Mouse (Mus musculus) heart, adult 2 months (tissue): ENCODE data around the gene Zfp451. TPM values are rescaled to one million over a fixed set of nuclear protein-coding genes. Genes with fewer than 3 reads are reported as not detected.

ENCODE experiments used
- DNase-seq, 2 experiments: peaks; one replicate each; pipeline ENCODE4 v3.0.0; 2021
- H3K27ac ChIP-seq: fragments of 200-600 bp; 2 replicates; pipeline ENCODE4 v1.8.1; 2022
- H3K27me3 ChIP-seq: fragments of 200-500 bp; 2 replicates; pipeline ENCODE4 v1.6.1; 2012; ENCODE audit warnings: mild to moderate bottlenecking, low read length, inconsistent platforms, mixed read lengths; ENCODE audit not compliant: control insufficient read depth, insufficient read depth
- H3K36me3 ChIP-seq: fragments of 200-500 bp; 2 replicates; pipeline ENCODE4 v1.6.1; 2012; ENCODE audit warnings: low read length, inconsistent platforms; ENCODE audit not compliant: control insufficient read depth, insufficient read depth
- H3K4me1 ChIP-seq: fragments of 200-500 bp; 2 replicates; pipeline ENCODE4 v1.6.1; 2011; ENCODE audit warnings: low read length; ENCODE audit not compliant: control insufficient read depth, insufficient read depth
- H3K4me3 ChIP-seq: fragments of 200-600 bp; 2 replicates; pipeline ENCODE4 v1.8.1; 2022
- H3K79me2 ChIP-seq: fragments of 200-500 bp; replicated peaks from 2 replicates; pipeline ENCODE4 v1.6.1; 2012; ENCODE audit warnings: mild to moderate bottlenecking, inconsistent platforms, low read length, moderate library complexity, mixed read lengths; ENCODE audit not compliant: control insufficient read depth, insufficient read depth
- H3K9ac ChIP-seq: fragments of 200-500 bp; 2 replicates; pipeline ENCODE4 v1.6.1; 2012; ENCODE audit warnings: low read depth, mild to moderate bottlenecking, control low read depth, inconsistent platforms, low read length, mixed read lengths
- CTCF ChIP-seq: fragments of 200-600 bp; IDR thresholded peaks from 2 replicates; pipeline ENCODE4 v1.8.1; 2022; ENCODE audit warnings: antibody characterized with exemption, mild to moderate bottlenecking, moderate library complexity
- EP300 ChIP-seq: fragments of 200-500 bp; IDR thresholded peaks from 2 replicates; pipeline ENCODE4 v1.6.1; 2011; ENCODE audit warnings: low read depth, low read length, control low read depth; ENCODE audit not compliant: insufficient read depth
- POLR2A ChIP-seq: fragments of 200-500 bp; IDR thresholded peaks from 2 replicates; pipeline ENCODE4 v1.6.1; 2011; ENCODE audit warnings: mild to moderate bottlenecking, low read depth, low read length, control low read depth; ENCODE audit not compliant: insufficient read depth
- WGBS: fragments of 180-500 bp; shearing (Covaris S2); methylation state at CpG from one replicate; pipeline ENCODE4 v1.1.7; 2018; 5-methylcytosine and 5-hydroxymethylcytosine counted together
- intact Hi-C: fragments of 180-260 bp; cut with DNase I; formaldehyde crosslinking; loops from one replicate; pipeline ENCODE4 v1.15.1; 2025
- polyA plus RNA-seq: library from polyadenylated mRNA; depleted of rRNA; stranded (reverse); fragments of >200 nt; gene quantifications from 2 replicates; pipeline ENCODE4 v1.2.3, GENCODE M21; 2012
- total RNA-seq, 2 experiments: library from RNA; stranded (reverse); gene quantifications; 2 replicates each; pipeline ENCODE4 v1.2.3; 2021

Zfp451 gene
- total and polyA plus RNA-seq, 3 experiments: 3.6 to 13.7 (median 12.8) TPM

DNA sequence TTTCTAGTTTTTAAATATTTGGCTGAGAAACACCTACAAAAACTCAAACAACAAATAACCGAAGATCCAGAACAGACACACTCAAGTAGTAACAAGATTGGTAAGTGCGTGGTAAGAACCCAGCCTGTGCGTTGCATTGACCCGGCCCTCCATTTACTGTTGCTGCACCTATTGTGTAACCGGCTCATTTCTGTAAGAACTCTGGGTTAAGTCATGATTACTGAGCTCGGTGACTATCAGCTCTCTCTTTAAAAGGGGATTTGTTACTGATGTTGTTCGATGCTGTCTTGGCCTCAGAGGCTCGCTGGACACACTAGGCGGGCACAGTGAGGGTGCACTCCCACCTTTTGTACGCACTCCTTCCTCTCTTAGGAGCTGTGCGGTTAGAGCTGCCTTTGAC, 76.1 kb downstream of the Zfp451 start:
- Histone ChIP-seq H3K27me3 (no peaks in the 10 kb centered on the region), H3K9ac (no peak overlapping the region), H3K4me3 (no peak overlapping the region), H3K79me2 (no peaks in the 10 kb centered on the region), H3K27ac (no peak overlapping the region), H3K4me1 (no peaks in the 10 kb centered on the region), H3K36me3 (no peaks in the 10 kb centered on the region)
- intact Hi-C loops: loop anchor here (2.0 kb wide), 2 partner anchors 65 to 75 kb away; no protein-coding TSS in a partner anchor
- TF ChIP-seq CTCF (no peak), POLR2A (no peak), EP300 (no peak)
- 94% methylated on average over 11 of the region's 11 CpGs for WGBS
- no peak for DNase-seq

DNA sequence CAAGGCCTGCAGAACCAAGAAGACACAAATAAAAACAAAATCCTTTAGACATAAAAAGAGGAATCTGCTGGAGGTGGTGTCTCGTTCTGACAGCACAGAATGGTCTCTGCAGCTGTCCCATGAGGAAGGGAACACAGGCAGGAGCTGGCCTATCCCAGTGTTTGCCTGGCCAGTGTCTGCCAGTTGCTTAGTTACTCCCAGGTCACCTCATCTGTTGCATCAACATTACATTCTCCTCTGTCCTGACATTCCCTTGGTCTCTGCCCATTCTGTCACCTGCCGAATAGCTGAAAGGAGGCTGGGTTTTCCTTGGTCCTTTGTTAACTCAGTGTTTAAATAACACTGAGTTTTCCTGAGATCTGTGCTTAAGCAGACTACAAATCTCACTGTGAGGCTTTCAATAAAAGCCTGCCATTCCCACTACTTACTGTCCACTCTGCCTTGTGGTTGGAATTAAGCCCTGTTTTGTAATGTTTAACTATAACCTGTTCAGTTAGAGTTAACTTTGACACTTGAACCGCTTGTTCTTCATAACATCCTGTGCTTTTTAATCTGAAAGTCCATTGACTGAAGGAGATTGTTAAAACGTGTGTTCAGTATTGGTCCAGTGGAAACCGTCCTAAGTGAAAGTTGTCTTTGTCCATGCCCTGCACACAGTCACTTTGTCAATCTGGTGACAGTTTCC, 80.3 kb downstream of the Zfp451 start:
- intact Hi-C loops: no loop called here
- Histone ChIP-seq H3K9ac (no peak overlapping the region), H3K4me1 (no peaks in the 10 kb centered on the region), H3K4me3 (no peak overlapping the region), H3K27ac (no peak overlapping the region), H3K36me3 (no peaks in the 10 kb centered on the region), H3K79me2 (no peaks in the 10 kb centered on the region), H3K27me3 (no peaks in the 10 kb centered on the region)
- TF ChIP-seq CTCF (no peak), POLR2A (no peak), EP300 (no peak)
- WGBS: 64% methylated on average over 5 of the region's 5 CpGs
- no peak for DNase-seq

DNA sequence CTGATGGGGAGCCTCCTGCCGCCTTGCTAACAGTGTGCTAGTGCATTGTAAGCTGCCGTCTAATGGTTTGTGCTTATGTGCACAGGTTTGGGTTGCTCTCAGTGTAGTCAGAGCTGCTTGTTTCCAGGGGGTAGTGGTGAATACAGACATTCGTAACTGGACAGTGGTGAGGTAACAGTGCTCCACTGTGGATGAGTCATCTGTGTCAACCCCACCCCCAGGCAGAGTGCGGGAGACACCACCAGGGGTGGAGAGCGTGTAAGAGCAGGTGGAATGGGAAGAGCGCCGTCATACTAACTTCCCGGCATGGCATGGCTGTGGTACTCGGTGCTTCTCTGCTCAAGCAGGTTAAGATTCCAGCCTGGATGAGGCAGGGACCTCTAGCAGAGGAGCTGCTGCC, 81.4 kb downstream of the Zfp451 start:
- no peak for DNase-seq
- Histone ChIP-seq H3K79me2 (no peaks in the 10 kb centered on the region), H3K27me3 (no peaks in the 10 kb centered on the region), H3K4me3 (no peak overlapping the region), H3K27ac (no peak overlapping the region), H3K4me1 (no peaks in the 10 kb centered on the region), H3K9ac (no peak overlapping the region), H3K36me3 (no peaks in the 10 kb centered on the region)
- 82% methylated on average over 9 of the region's 9 CpGs for WGBS
- intact Hi-C loops: no loop called here
- no peak for TF ChIP-seq EP300
- TF ChIP-seq CTCF: no peak
- no peak for TF ChIP-seq POLR2A

- no peaks in the 10 kb centered on the region for H3K4me1 ChIP-seq
- WGBS: 94% methylated on average over 5 of the region's 5 CpGs
- intact Hi-C loops: no loop called here
- no peak for DNase-seq
- no peak overlapping the region for H3K4me3 ChIP-seq
- H3K9ac ChIP-seq: no peak overlapping the region
- no peaks in the 10 kb centered on the region for H3K36me3 ChIP-seq
- no peak for TF ChIP-seq POLR2A
- TF ChIP-seq CTCF: no peak
- TF ChIP-seq EP300: no peak
- no peaks in the 10 kb centered on the region for H3K27me3 ChIP-seq
- H3K79me2 ChIP-seq: no peaks in the 10 kb centered on the region
- no peak overlapping the region for H3K27ac ChIP-seq
Observed at GRCm38 (mm10) chr1:33725086-33725485, 89.3 kb downstream of the Zfp451 start.

- H3K36me3 ChIP-seq: no peaks in the 10 kb centered on the region
- whole genome bisulfite sequencing: 53% methylated on average over 6 of the region's 6 CpGs
Observed at GRCm38 (mm10) chr1:33724516-33724915, 89.9 kb downstream of the Zfp451 start.

GRCm38 (mm10) chr1:33721020-33721419, 93.4 kb downstream of the Zfp451 start:
- no peak overlapping the region for H3K27ac ChIP-seq
- H3K4me1 ChIP-seq: no peaks in the 10 kb centered on the region
- no peak overlapping the region for H3K9ac ChIP-seq
- H3K36me3 ChIP-seq: no peaks in the 10 kb centered on the region
- DNase-seq: no peak
- no peaks in the 10 kb centered on the region for H3K79me2 ChIP-seq
- H3K27me3 ChIP-seq: no peaks in the 10 kb centered on the region
- 74% methylated on average over 7 of the region's 7 CpGs for WGBS
- TF ChIP-seq POLR2A (no peak), EP300 (no peak), CTCF (no peak)
- intact Hi-C loops: no loop called here
- no peak overlapping the region for H3K4me3 ChIP-seq

More at GRCm38 (mm10) chr1:33724516-33724915, 89.9 kb downstream of the Zfp451 start:
- Histone ChIP-seq H3K79me2 (no peaks in the 10 kb centered on the region), H3K27ac (no peak overlapping the region), H3K4me1 (no peaks in the 10 kb centered on the region), H3K27me3 (no peaks in the 10 kb centered on the region), H3K9ac (no peak overlapping the region), H3K4me3 (no peak overlapping the region)
- TF ChIP-seq POLR2A (no peak), EP300 (no peak), CTCF (no peak)
- intact Hi-C loops: no loop called here
- no peak for DNase-seq
